Mouse (Mus musculus) urinary bladder, adult 2 months (tissue): ENCODE measurements around the gene Slc25a22. TPM values are rescaled to one million over a fixed set of nuclear protein-coding genes. Genes with fewer than 3 reads are reported as not detected.
"Not testable (repeated sequence)": the region's sequence is repeated elsewhere in the genome, so short reads cannot be mapped to it uniquely, and the experiment has no call there.

ENCODE experiments used
- DNase-seq: peaks from one replicate; pipeline ENCODE4 v3.0.0; 2022; ENCODE audit warnings: low spot score
- polyA plus RNA-seq: library from polyadenylated mRNA; depleted of rRNA; stranded (reverse); fragments of >200 nt; gene quantifications from 2 replicates; pipeline ENCODE4 v1.2.3, GENCODE M21; 2012

Gene Slc25a22
- polyA plus RNA-seq, 1 experiment = 55.2 TPM

DNA sequence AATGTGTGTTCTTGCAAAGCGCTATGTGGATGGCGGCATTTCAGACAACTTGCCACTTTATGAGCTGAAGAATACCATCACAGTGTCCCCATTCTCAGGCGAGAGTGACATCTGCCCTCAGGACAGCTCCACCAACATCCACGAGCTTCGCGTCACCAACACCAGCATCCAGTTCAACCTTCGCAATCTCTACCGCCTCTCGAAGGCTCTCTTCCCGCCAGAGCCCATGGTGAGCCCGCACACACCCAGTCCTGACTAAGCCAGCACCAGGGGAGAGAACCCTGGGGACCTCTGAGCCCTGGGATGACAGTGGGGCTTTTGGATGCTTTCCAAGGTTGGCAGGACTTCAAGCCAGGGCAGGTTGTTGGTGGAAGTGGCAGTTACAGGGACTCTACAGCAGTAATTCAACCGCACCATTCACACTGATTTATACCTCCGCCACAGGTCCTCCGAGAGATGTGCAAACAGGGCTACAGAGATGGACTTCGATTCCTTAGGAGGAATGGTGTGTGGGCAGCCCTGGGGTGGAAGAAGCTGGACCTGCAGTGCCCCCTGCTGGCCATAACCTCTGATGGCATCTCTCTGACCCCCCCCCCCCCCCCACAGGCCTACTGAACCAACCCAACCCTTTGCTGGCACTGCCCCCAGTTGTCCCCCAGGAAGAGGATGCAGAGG lies 20.4 kb upstream of the Slc25a22 start:
- DNase-seq = peak; percentile 23

DNA sequence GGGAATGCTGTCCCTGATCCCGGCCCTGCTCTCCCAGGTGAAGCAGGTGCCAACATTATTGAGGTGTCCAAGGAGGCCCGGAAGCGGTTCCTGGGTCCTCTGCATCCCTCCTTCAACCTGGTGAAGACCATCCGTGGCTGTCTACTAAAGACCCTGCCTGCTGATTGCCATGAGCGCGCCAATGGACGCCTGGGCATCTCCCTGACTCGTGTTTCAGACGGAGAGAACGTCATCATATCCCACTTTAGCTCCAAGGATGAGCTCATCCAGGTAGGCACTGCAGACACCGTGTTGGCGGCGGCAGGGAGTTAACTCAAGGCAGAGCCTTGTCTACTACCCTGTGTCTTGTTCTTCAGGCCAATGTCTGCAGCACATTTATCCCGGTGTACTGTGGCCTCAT lies 19.5 kb upstream of the Slc25a22 start:
- DNase-seq = no peak

DNA sequence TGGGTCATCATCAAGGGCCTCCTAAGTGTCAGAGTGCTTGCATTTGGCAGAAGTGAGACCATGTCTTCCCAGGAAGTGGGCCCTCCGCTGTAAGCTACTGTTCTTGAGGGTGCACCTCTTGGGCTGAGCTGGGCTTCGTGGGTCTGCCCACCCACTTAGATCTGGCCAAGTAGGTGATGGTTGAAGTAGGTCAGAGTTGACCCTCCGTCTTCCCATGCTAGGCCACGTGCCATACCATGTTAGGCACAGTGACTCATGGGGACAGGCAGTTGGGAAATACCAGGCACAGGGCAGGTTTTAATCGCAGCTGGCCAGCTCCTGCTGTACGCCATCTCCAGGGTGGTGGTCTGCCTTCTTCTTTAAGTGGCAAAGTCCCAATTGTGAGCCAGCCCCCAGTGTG lies 19.0 kb upstream of the Slc25a22 start:
- DNase-seq = peak; percentile 30

DNA sequence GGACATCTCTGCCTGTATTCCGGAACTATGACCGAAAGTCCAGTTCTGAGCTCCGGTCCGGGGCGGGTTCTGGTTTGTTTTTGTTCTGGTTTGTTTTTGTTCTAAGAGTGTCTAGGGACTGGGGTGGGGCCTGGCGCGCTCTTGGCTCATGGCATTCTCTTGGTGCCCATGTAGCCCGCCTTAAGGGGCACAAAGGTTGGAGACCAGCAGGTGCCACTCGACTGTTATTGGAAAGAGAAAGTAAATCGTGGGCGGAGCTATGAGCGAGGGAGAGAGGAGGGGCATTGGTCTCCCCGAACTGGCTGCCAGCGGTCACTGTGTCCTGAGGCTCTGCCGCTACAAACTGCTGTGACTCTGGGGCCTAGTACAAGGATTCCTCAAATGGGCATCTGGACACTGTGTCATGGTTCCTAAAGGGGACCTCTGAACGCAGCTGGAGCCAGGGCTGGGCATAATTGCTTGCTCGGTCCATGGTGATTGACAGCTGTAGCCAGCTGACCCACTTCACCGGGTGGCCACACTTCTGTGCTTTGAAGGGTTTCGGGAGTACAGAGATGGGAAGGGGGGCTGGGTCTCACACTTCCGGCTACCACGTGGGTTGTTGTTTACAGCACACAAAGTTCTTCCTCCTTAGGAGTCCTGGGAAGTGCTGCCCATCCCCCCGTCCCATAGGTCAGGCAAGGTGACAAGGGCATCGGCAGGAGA lies 18.1 kb upstream of the Slc25a22 start:
- peak; percentile 63 for DNase-seq

DNA sequence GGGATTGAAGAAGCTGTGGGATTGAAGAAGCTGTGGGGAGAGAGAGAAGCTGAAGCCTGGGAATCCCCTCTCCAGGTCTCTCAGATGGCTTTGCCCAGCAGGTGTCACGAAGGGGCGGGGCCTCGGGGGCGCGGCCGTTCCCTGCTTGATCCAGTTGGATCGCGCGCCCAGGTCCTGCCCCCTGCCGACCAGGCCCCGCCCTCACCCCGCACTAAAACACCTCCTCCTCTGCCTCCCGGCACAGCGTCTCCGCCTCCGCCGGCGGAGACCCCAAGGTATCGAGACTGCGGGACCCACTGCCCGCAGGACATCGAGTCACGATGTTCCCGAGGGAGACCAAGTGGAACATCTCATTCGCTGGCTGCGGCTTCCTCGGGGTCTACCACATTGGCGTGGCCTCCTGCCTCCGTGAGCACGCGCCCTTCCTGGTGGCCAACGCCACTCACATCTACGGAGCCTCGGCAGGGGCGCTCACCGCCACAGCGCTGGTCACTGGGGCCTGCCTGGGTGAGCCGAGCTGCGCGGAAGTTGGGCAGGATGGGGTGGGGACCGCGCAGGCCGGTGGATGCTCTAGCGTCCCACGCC lies 17.4 kb upstream of the Slc25a22 start, which contains the start of gene Pnpla2:
TSS of gene Pnpla2 (plus strand) at position 232 of the 585 bp plus-strand sequence.
- DNase-seq = peak; percentile 88

DNA sequence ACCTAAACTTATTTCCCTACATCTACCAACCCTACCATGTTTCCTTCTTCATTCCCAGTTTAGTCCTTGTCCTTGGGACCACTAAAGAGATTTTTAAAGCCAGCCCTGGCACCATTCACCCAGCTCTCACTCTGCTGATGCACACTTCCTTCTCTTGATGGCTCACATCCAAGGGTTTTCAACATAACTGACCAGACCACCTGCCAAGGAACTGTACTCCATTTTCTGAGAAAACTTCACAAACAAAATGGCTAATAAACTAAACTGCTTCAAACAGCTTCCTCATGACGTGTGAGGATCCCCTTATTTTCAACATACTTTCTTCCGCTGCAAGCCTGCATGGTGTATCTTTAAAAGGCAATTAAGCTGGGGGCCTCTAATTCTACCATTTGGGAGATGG lies 15.9 kb upstream of the Slc25a22 start:
- no peak for DNase-seq

DNA sequence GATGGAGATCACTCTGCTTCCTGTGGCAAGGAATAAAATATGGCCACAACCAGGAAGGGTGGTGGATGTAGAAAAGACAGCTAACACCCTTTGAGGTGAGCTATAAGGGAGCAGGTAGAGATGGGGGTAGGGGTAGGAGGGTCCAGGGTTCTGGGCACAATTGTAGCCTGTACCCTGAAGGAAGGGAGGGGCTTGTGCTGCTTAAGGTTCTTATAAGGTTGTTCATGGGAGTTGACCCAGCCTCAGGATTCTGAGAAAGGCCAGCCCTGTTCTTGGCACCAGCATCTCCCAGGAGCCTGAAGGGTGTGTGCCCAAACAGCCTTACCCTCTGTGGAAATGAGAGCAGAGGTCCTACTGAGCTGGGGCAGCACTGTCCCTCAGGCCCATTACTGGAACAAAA lies 14.2 kb upstream of the Slc25a22 start:
- DNase-seq = no peak

DNA sequence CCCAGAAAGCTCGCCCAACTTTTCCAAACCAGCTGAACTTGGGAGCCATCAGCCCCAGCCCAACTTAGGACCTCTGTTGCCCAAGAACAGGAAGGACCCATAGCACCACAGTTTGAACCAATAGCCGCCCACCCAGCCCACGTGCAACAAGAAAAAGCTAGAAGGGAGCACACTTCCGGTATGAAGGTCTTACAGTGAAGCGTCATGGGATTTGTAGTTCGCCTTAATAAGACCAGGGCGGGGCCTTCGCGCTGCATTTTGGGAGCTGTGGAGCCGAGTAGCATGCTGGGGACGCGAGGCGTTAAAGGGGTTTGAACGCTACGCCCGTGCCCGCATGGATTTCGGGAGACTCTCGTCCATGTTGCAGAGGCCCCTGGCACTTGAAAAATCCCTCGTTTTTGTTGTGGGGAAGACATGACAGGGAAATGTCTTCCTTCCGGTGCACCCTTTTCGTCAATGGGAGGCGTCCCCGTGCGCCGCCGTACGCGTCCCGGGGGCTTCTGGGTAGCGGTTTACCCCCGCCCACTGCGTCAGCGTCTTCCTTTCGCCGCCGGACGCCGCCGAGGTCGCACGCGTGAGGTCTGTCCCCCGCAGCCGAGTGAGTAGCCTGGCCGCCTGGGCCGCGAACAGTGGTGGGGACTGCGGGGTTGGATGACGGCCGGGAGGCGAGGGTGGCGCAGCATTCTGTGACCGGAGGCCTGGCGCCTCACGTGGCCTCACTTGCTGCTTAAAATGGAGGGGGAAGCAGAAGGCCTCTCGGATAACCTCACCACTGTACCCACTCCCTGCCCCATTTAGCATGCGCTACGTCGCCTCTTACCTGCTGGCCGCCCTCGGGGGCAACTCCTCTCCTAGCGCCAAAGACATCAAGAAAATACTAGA lies 9.7 kb upstream of the Slc25a22 start, which contains the start of gene Rplp2:
TSS of gene Rplp2 (plus strand) at position 261 of the 882 bp plus-strand sequence.
- DNase-seq = peak; percentile 94

DNA sequence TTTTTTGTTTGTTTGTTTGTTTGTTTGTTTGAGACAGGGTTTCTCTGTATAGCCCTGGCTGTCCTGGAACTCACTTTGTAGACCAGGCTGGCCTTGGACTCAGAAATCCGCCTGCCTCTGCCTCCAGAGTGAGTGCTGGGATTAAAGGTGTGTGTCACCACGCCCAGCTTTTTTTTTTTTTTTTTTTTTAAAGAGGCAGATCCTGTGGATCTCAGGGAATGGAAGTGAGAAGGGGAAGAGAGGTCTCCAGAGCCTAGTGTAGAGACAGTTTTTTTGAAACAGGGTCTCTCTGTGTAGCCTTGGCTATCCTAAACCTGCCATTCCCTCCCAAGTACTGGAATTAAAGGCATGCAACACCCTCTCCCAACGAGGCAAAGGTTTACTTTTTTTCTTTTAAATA lies 8.7 kb upstream of the Slc25a22 start:
- not testable (repeated sequence) for DNase-seq

DNA sequence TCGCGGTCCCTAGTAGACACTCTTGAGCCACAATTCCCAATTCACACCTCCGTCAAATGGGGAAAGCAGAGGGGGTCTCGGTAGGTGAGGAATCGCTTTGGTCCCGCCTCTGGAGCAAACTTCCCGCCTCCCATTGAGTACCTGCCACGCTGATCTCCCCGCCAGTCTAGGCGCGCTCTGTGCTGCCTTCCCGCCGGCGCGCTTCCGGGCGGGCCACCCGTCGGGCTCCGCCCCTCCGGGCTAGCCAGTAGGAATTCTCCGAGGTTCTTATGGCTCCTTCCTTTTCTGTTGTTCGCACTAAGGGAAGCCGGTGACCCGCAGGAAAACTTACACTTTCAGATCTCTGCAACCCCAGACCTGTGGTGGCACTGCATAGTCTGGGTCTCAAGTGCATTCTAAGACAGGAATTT lies 6.1 kb upstream of the Slc25a22 start, which contains the start of gene Pidd1:
TSS of gene Pidd1 (minus strand) at position 198 of the 410 bp plus-strand sequence.
- DNase-seq = peak; percentile 54

DNA sequence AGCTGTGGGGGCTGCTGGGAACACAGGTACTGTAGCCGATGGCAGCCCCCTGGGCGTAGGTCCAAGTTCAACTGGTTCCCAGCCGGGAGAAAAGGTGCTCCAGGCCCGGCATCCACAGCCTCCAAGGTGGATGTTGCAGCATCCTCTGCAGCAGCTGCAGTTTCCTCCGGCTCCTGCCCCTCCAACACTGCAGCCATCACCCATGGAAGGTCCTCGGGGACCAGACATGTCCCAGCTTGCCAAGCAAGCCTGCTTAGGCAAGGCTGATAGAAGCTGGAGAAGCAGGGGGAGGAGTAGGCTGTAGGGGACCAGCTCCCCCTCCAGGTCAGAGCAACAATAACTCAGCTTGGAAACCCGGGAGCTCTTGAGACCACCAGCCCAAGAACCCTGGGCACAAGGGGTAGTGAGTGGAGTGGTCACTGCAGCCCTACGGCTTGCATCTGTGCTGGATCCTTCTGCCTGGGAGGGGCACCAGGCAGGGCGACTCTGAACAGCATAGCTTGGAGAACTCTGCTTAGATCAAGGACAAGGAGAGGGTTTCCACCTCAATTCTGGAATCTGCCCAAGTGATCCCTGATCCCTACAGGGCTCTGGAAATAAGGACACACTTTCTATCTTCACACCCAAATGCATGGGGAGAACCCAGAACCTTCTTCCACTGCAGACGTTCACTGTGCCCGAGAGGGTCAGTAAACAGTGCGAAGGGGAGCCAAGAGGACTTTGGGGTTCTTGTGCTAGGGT lies 5.6 kb upstream of the Slc25a22 start:
- peak; percentile 35 for DNase-seq

DNA sequence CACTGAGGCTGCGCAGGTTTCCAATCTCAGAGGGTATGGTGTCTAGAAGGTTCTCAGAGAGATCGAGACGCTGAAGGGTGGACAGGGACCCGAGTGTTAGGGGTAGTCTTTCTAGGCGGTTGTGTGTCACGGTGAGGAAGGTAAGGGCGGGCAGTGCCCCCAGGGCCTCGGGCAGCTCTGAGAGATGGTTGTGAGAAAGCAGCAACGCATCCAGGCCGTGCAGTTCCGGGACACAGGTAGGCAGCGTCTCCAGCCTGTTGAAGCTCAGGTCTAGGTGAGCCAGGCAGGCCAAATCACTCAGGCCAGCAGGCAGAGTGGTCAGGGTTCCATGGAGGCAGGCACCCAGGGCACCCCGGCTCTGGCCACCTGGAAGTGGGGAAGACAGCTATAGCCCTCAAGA lies 4.5 kb upstream of the Slc25a22 start:
- peak; percentile 20 for DNase-seq

DNA sequence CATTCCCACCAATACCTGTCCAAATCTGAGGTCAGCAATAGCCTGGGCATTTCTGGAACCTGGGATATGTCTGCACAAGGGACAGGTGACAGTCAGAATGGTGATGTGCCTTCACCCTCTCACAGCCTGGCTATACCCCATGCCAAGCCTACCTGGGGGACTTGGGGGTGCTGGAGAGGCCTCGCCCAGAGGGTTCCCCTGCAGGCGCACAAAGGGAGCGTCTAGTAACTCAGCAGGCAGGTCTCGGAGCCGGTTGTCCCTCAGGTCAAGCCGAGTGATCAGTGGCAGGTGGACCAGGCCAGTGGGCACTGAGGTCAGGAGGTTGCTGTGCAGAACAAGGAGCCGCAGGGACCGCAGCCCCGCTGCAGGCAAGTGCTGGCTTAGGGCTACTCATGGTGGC lies 3.8 kb upstream of the Slc25a22 start:
- DNase-seq = no peak

DNA sequence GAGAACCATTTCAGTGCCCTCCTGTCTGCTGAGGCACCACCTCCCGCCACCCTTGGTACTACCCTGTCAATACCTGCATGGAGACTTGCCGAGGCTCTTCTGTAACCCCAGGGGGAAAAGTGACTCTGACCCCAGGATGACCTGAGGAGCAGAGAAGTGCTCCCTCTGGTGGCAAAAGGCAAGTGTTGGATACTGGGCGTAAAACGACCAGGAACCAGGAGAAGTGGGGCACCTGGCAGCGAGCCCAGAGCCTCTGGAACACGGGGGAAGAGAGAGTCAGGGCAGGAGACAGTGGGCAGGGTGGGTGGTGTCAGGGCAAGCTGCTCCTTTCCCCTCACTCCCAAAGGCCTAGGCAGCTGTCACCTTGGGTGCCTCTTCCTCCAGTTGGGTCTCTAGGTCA lies 2.9 kb upstream of the Slc25a22 start:
- no peak for DNase-seq

DNA sequence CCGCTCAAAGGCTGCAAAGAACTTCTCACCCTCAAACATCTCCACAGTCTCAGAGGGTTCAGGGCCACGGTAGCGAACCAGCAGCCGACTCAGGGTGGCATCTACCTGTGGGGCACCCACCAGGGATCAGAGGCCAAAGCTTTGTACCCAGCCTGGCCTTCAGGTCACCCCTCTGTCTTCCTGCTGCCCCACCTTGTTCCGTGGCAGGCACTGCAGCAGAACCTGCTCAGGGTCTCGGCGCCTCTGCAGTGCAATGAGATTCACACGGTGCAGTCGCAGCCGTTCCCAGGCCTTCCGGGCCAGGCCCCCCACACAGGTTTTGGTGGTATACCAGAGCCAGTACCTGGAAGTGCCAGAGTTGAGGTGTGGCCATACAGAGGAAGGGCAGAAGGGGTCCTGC lies 2.1 kb upstream of the Slc25a22 start:
- DNase-seq = no peak

DNA sequence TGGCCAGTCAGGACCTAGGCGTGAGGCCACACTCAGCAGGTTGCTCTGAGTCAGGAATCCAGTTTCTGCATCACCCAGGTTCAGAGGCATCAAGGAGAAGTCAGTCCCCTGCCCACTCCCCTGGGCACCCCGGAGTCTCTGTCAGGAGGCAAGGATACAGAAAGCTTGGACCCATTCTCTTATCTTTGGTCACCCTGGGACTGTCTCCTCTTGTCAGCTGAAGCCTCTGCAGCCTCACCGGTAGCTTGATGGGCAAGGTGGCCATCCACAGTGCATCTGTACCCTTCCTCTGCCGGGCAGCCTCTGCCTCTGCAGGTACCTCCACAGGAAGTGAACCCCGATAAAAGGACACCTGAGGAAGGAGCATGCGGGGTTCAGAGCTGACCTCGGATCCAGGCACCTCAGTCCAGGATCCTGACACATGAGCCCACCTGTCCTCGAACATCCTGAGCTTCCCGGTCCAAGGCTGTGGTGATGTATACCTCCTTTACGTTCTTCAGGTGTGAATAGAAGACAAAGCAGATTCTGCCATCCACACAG lies 1.5 kb upstream of the Slc25a22 start:
- no peak for DNase-seq

DNA sequence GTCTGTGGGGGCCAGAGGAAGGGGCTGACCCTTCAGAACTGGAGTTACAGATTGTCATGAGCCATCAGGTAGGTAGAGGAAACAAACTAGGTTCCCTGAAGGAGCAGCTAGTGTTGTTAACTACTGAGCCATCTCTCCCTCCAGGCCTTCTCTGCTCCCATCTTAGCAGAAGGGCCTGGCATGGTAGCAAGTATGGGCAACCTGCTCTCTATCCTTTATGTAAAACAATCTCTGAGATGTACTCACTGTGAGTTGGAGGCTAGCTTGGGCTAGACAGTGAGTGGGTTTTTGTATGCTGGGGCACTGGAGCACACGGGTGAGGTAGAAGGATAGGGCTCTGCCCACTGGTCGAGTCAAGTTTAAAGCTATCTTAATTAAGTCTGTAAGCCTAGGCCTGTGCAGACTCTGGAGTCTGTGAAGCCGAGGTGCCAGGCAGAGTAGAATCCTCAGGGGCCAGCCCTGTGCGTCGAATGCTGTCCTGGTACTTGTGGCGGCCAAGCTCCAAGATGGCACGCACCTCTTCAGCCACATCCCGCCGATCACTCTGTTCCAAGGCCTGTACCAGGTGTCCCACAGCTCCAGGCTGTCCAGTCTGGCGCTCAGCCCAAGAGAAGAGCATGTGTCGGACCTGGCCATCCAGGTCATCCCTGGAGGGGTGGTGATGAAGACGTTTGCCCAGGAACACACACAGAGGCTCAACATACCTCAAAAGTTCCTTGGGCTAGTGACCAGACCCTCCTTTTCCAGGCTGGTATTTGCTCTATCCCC lies 693 bp upstream of the Slc25a22 start:
- no peak for DNase-seq

DNA sequence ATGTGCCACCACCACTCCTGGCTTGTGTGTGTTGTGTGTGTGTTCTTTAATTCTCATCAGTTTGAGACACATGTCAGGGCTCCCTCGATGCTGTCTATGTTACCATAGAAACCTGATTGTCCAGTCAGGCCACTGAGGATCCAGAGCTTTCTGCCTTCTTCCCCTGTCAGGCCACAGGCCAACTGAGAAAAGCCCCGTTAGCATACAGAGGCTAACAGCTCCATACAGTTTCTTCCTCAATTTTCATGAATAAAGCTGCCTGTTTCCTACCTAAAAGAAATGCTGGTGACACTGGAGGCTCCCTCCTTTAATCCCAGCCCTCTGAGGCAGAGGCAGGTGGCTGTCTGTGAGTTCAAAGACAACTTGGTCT lies 1.2 kb downstream of the Slc25a22 start:
- DNase-seq = no peak

DNA sequence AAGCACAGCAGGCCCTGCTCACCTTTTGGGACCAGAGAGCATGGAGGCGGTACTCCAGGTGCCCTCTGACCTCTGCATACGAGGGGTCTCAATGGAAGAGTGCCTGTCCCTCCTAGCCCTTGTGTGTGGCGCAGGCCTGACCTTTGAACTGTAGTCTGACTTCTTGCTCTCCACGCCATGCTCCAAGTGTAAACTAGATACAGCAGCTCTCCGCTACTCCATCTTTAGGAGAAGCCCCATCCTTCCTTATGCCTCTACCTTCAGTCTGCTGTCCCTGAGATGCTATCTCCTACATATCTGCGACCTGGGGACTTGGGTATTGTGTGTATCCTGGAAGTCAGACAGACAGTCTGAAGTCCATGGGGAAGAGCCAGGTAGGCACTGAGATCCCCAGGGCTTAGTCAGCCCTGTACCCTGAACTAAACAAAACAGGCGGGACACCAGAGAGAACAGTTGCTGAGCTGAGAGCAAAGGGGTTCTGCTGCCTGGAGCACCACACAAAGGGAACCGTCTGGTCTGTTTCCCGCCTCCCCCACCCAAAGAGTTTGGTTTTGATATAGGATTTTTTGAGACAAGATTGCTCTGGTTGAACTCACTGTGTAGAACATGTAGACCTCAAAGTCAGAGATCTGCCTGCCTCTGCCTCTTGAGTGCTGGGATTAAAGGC lies 1.7 kb downstream of the Slc25a22 start:
- no peak for DNase-seq
